ENCODE assay signal across 1 mouse cellular context in the genomic region with DNA sequence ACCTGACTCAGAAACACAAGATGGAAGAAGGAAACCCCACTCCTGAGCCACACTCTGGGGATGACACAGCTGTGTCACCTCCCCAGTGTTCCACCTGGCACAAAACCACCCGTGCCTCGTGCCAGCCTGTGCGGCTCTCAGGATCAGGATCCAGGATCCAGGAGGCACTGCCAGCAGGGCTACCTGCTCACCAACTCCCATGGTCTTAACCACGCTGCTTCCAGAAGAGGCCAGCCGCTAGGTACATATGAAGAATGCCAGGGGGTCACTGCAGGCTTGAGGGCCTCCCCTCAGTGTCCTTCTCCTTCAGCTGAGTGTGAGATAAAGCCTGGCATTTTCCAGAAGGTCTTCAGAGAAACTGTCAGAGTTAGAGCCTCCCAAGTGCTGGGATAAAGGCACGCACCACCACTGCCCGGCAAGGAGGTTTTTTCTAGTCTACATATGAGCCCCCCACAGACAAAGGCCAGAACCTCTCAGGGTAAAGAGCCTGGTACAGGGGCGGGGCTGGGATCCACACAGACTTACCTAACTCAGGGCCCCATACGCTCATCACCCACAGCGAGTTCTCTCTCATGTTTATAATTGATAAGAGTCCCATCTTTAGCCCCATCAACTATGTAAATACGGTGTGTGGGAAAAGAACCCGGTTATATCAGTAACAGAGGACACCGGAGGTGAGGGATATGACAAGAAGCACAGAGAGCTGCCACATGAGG.
TF ChIP-seq lines count a peak whose summit lies in the region.

No protein-coding gene starts in this region.

TF ChIP-seq in MEL, 35 proteins besides CTCF, POLR2A, EP300 and RAD21 (continued from another document):
- TF ChIP-seq USF1 (IDR thresholded peaks at IDR 0.05; ENCODE audit: low read depth, low read length): no peak
- no peak for TF ChIP-seq ZMIZ1 (IDR thresholded peaks at IDR 0.05; ENCODE audit: low read depth, low read length)
- TF ChIP-seq ETS1 (IDR thresholded peaks at IDR 0.05; ENCODE audit: low read depth, low read length): peak; percentile 74
- peak; percentile 63 for TF ChIP-seq TCF12 (IDR thresholded peaks at IDR 0.05; ENCODE audit: low read depth, low read length)
- no peak for TF ChIP-seq GABPA (IDR thresholded peaks at IDR 0.05; ENCODE audit: low read depth, low read length)
- no peak for TF ChIP-seq CHD2 (IDR thresholded peaks at IDR 0.05; ENCODE audit: low read length)
- TF ChIP-seq TAL1 (IDR thresholded peaks at IDR 0.05; ENCODE audit: low read length): peak; percentile 43; the same call in 1 of the 2 replicates
- TF ChIP-seq HCFC1 (IDR thresholded peaks at IDR 0.05; ENCODE audit: low read depth, low read length): no peak
